Mouse (Mus musculus): ENCODE measurements around the gene Kcnmb1.
A peak's percentile ranks its signal among the peaks of the same experiment; 100 is the strongest.

The Kcnmb1 gene

DNA sequence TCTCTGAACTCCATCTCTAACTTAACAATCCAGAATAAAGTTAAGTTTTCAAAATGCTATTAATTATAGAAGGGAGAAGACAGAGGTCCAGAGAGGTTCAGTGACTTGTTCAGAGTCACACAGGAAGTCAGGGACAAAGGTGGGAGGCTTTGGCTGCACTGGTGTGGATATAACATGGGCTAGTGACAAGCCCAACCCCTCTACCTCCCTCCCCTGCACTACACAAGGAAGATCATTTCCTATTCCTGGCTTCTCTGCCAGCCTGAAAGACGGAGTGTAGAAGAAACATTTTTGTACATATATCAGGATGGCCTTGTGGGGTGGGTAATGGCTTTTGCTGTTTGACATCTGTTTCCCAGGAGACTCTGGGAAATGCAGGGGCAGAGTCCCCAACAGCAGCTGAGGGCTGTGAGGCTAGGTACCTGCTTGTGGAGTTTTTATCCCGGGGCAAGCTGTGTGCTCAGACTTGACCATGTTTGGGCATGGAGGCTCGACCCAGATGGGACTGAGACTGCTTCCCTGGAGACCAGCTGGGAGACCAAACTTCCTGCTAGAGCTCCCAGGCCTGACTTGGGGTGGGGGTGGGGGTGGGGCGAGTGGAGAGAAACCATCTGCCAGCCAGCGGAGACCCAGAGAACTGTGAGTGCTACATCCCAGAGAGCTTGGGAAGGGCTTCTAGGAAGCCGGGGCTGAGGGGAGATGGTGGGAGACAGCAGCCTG is at the start of gene Kcnmb1:
Gene Kcnmb1, plus strand, starts transcription at position 326 of the 720 bp plus-strand sequence.
- peak; percentile 18 for DNase-seq

DNA sequence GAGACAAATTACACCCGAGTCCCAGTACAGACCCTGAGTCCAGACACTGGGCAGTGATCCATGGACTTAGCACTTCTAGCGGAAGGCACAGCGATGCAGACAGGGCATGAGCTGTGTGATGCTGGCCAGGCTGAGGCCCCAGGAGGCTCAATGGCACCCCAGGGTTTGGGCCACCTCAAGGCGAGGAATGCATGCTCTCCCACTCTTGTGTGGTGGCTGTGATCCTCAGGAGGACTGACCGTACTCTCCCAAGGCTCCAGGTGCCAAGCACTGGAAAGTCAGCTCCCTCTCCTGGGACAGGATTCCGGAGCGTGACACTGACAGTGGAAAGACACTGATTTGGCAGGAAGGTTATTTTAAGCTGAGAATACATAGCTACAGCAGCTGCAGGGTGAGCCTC is 49.8 kb upstream of the Kcnmb1 start:
- DNase-seq, result no peak

DNA sequence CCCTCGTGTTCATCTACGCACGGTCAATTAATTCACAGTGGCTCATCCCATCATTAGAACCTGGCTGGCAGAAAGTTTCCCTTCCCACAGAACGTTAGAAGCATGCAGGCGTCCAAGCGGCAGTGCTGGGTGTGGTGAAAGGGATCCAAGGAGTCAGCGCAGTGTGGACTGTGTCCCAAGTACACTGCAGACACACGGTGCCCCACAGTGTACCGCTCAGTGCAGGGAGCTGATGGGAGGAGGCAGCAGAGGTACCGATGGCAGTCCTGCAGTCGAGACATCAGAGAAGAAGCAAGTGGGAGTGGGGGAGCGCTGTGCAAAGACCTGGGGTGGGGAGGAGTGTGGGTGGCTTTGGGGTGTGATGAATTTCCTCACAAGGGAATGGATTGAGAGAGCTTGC is 48.6 kb upstream of the Kcnmb1 start:
- DNase-seq, result no peak

DNA sequence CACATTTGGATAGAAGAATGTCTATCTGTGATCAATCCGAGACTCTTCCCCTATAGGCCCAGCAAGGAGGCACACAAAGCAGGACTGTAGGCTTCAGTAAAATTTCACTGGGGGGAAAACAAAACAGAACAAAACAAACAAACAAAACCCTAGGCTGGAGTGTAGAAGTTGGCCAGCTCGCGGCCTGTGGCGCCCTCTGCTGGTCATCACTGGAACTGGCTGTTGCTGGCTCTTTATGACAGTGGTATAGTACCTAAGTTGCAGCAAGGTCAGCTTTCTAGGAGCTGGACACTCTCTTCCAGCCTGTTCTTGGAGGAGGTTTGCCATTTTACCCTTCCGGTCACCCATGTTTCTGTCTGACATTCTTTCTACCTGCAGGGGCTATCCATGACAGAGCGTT is 45.2 kb upstream of the Kcnmb1 start:
- DNase-seq, result peak; percentile 57

DNA sequence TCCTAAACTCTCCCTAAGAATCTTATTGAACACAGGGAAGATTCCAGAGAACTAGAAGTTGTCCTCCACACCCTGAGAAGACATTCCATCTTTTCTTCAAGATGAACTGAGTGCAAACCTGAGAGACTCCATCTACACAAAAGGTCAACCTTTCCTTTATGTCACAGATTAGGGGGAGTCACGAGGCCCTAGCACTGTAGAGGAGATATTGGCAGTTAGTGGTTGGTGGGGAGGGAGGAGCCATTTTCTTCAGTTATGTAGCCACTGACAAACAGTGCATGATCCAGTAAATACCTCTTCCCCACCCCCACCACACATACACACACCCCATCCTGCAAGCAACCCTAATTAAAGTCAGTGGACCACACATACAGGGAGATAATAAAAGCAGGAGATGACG is 44.4 kb upstream of the Kcnmb1 start:
- no peak for DNase-seq

DNA sequence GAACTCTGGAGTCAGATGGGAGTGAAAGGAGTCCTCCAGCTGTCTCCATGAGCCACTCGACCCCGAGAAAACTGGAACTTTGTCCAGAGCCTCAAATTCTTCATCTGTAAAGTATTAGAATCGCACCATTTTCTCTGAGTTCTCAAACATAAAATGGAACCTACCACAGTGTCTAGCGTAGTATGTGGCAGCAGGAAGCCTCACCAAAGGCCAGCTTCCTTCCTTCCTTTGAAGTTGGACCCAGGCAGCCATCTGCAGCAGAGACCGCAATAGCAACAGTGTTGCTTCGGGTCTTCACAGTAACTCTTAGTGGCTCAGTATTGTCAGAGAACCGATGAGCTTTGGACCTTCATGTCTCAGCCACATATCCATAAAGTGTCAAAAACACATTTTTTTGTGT is 43.0 kb upstream of the Kcnmb1 start:
- DNase-seq, result no peak

DNA sequence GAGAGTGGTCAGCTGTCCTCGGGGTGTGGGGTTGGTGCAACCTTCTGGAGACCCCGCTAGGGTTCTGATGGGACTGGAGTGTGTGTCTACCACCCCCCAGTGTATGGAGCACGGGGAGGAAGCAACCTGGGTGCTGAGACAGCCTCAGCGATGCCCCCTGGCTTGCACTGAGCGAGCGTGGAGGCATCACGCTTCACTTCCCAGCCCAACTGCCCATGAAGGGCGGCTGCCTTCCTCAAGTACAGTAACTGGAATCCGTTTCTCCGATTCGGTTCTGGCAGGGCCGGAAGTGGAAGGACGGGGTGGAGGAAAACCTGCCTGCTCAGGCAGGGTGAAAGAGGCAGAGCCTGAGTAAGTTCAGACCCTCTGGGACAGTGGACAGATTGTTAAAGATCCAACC is 41.4 kb upstream of the Kcnmb1 start:
- peak; percentile 13 for DNase-seq

DNA sequence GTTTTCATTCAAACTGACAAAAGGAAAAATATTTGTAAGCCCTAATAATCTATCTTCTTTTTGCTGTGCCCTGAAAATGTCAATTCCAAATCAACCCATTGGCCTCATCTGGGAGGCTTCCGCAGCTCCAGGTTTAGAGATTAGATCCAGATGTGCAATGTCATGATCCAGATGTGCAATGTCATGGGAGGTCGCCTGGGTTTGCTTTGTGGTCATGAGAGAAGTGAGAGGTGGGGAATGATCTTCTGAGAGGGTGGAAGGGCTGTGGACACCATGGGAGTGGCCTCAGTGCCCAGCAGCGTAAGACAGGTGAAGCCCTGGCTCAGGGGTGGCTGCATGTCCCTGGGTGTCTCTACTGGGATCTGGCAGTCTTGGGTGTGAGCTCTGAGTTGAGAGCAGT is 39.8 kb upstream of the Kcnmb1 start:
- DNase-seq, result no peak

DNA sequence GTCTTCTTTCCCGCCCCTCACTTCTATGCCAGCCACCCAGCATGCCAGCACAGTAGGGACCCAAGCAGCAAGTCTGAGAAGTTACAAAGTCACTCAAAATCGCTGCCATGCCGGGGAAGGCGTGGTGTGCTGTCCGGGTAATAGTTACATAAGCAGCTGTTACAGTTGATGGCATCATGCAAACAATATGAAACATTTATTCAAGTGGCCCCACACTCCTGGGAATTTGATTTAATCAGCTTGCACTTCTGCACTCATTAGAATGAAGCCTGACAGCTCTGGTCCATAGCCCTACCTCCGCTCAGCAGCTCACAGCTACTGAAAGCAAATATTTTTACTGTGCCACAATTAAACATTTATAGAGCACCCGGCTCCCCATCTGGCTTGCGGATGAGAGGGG is 37.0 kb upstream of the Kcnmb1 start:
- no peak for DNase-seq

DNA sequence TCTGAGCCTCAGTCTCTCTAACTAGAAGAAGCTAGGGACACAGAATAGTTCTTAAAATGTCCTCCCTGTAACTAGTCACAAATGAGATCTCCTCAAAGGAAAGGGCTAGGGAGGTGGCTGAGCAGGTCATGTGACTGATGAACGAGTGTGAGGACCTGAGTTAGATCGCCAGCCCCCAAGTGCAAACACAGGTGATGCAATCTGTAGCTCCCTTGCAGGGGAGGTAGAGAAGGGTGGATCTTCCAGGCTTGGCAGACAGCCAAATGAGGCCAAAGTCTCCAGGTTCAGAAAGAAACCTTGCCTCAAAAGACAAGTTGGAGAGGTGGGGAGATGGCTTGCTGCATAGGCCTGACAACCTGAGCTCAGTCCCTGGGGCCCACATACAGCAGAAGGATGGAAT is 36.3 kb upstream of the Kcnmb1 start:
- peak; percentile 17 for DNase-seq

DNA sequence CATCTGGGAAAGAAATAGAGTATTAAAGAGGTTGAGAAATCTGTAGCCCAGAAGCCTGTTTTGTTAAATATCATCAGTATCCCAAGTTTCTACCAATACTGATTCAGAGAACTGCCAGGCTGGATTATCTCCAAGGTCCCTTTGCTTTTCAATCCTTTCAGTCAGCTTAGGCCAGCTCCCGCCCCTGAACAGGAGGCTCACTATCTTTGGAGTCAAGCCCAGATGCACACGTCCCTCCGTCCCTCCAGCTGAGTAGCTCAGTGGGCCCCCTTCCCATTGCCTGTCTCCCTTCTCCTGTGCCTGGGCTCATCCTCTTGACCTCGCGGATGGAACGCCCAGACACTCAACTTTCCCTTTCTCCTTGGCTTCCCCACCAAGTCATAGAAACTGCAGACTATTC is 35.5 kb upstream of the Kcnmb1 start:
- no peak for DNase-seq

DNA sequence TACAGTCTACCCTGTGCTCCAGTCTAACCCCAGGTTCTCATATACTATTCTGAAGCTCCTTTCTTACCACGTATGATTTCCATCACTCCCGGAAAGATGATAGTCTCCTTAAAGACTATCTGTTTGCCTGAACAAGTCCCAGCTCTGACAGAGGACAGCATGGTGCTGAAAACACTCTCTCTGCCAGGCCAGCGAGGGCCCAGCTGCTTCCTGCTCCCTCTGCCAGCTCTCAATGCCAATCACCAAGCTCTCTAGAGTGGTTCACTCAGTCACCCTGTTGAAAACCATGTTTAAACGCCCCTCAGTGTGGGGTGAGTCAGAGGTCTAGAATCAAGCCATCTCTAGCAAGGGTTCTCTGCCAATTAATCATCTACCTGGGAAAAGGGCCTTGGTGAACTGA is 35.0 kb upstream of the Kcnmb1 start:
- no peak for DNase-seq

DNA sequence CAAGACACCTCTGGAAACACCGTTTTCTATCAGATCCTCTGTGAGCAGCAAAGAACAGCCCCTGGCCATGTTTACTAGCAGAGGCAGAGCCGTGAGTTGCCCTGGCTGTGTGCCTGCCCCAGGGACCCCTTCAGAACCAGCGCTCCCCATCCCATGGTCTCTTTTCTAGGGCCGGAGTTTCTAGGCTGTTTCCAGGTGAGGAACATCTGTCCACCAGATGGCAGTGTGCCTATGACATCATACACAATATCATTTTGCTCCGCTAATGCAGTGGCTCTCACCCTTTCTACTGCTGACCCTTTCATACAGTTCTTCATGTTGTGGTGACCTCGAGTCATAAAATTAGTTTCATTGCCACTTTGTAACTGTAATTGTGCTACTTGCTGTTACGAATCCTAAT is 34.2 kb upstream of the Kcnmb1 start:
- peak; percentile 40 for DNase-seq

DNA sequence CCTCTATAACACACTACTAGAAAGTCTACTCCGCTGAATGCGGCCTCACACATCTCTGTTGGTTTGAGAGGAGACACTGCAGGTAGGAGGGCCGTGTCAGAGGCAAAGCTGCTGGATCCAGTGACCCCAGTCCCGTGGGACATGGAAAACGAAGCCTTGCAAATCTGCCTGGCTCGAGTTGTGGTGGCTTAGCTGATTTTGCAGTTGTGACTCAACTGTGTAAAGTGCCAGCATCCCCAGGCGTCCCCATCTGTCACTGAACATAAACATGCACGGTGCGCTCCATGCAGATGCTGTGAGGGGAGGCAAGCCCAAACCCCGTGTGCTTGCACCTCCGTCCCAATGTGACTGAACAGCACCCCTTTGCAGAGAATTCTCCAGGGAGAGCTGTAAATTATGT is 33.4 kb upstream of the Kcnmb1 start:
- DNase-seq, result no peak

DNA sequence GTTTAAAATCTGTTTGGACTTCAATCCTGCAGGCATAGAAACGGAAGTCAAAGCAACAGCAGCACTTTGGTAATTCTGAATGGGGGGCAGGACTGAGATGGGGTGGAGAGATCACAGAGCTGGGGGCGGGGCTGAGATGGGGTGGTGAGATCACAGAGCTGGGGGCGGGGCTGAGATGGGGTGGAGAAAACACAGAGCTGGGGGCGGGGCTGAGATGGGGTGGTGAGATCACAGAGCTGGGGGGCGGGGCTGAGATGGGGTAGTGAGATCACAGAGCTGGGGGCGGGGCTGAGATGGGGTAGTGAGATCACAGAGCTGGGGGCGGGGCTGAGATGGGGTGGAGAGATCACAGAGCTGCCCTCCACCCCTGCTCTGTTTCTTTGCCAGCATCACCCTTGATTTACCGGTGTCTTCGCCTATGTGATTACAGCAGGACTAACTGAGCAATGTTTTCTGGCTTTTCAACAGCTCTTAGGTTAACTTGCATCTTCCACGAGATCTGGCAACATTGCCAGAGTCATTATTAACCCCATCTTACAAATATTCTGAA is 30.9 kb upstream of the Kcnmb1 start:
- DNase-seq, result peak; percentile 16

DNA sequence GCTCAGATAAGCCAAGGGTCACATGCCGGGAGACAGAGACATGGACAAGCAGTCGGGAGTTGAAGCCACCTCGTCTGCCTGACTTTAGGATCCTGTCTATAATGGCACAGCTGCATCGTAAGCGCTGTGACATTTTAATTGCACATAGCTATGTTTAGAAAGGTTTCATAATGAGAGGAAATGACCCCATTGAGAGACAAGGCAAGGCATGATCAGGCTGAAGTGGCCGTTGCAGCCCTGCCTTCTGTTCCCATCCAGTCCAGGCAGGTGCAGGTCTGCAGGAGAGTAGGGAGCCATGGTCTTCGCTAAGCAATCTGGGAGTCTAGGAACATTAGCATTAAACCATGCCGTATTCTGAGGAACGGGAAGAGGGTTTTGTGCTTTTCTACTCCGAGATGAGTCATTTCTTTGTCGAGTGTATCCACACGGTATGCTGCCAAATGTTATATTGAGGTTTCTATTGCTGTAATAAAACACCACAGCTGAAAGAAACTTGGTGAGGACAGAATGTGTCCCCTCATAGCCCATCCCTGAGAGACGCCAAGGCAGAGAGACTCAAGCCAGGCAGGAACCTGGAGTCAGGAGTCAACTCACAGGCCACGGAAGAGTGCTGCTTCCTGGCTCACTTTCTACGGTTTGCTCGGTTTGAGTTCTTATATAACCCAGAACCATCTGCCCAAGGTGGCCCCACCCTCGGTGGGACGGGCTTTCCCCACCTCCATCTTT is 30.3 kb upstream of the Kcnmb1 start:
- peak; percentile 29 for DNase-seq

DNA sequence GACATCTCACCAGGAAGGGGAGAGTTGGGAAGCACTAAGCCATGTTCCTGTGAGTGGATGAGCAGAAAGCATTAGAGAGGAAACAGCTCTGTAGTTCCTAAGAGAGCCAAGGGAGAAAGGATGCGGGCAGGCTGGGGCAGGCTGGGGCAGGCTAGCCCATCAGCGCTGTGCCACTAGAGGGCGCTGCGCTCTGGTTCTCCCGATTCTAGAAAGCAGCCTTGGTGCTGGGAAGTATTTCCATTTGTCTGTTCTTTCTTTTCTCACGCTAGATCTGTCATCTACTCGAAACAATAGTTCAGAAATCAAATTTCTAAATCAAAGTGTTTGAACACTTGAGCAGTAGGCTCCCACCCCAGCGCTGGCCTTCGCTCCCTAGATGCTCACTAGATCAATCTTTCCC is 28.5 kb upstream of the Kcnmb1 start:
- DNase-seq, result no peak

DNA sequence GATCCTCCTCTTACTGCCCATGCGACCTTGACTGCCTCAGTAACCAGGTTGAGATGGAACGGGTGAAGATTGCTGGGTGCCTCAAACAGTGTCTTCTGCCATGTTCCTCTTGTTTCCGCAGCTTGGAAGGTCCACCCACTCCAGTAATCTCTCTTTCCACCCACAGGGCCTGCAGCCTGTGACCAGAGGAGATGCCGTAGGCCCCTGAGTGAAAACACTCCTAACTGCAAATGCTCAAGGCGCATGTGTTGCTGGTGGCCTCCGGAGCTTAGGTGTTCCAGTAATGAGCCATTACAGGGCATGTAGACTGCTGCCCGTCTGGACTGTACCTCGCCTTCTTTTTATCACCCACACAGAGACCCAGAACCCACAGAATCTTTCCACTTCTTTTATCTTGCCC is 25.2 kb upstream of the Kcnmb1 start:
- no peak for DNase-seq

DNA sequence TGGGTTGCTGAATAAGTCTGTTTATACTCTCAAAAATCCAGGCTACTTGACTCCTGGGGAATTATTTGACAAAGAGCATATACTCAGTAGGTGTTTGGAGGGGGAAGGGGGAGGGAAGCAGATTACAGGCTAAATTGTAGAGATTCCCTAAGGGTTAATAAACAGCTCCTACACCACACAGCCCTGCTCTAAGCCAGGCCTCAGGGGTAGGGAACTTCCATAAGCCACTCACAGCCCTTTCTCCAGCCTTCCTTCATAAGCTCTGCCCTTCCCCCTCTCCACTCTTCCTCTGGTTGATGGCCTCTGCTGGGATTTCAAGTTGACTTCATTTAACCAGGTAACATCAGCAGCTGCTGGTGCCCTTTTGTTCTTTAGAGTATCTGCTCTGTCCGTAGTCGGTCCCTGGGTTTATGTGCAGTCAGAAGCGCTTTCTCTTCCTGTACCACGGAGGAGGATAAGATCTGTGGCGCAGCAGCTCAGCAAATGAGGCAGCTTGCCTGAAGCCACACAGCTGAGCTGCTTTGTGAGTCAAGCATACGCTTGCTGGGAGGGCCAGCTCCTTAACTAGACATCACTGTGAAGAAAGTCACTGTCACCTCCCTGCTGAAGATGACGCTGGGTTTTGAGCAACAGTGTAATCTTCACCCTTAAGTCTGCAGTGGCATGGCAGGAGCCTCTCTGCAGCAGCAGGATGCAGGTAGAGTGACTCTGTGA is 24.1 kb upstream of the Kcnmb1 start:
- DNase-seq, result no peak

DNA sequence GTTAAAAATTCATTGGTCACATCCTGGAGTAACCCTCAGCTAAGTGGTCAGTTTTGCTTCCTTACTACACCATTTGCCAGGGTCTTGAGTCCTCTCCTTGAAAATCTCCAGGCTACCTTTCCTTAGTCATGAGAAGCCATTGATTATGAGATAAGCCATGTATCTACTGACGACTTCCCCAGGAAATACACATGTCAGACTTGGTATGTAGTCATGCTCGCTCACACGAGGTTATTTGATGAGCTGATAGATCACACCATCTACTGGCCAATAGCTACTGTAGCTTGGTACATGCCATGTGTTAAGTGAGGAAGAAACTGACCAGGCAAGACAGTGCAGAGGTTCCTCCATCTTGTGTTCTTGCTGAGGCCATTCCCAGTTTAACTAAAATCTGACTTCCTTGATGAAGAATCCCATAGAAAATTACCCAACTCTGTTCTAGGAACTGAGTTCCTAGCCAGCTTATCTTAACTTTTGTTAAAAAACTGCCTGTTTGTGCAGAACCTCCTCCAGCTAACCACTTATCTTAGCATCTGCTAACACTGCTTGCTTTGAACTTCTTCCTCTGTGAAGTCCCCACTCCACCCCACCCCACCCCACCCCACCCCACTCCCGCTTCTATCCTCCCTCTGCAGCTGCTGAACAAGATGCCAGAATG is 23.2 kb upstream of the Kcnmb1 start:
- no peak for DNase-seq

DNA sequence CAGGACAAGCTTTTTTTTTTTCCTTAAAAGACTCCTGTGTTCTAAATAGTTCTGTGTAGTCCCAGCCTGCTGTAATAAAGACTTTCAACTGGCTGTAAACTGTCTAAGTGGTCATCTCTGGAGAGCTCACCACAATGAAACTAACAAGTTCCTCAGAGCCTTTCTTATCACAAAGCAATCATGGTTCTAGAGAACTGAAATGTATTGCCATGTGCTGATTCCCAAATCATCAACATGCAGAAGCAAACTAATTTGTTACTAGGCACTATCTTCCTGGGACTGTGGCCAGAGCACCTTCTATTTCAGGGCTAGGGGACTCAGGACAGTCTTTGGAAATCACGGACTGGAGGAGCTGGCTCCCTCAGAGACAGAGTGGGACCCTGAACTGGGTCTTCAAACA is 19.2 kb upstream of the Kcnmb1 start:
- no peak for DNase-seq

DNA sequence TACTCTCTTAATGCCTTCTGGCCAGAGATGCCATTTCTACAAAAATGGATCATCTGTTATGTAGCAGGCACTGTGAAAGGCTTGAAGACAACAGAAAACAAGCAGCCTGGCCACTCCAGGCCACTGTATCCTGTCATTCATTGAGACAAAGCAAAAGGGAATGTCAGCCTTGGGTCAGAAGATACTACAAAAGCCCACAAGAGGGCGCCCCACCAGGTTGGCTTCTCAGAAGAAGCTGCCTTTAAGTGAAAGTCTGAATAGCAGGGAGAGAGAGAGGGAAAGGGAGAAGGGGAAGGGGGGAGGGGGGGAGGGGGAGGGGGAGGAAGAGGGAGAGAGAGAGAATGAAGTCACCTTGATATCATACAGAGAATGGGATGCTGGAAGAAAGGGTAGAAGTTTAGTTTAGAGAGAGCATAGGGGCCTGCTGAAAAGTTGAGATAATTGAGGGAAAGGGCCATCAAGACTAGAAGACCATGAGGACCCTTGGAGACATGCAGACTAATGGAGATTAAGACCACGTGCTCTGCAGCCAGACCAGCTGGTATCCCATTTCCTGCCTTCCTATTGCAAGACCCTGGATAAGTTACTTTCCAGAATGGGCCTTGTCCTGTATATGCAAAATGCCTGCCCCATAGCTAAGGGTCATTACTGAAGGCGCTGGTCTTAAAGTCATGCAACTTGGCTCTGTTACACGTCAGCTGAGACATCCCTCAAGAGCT is 18.6 kb upstream of the Kcnmb1 start:
- DNase-seq, result peak; percentile 9
